12 mouse cellular contexts compared by ENCODE assay signal in the genomic region with DNA sequence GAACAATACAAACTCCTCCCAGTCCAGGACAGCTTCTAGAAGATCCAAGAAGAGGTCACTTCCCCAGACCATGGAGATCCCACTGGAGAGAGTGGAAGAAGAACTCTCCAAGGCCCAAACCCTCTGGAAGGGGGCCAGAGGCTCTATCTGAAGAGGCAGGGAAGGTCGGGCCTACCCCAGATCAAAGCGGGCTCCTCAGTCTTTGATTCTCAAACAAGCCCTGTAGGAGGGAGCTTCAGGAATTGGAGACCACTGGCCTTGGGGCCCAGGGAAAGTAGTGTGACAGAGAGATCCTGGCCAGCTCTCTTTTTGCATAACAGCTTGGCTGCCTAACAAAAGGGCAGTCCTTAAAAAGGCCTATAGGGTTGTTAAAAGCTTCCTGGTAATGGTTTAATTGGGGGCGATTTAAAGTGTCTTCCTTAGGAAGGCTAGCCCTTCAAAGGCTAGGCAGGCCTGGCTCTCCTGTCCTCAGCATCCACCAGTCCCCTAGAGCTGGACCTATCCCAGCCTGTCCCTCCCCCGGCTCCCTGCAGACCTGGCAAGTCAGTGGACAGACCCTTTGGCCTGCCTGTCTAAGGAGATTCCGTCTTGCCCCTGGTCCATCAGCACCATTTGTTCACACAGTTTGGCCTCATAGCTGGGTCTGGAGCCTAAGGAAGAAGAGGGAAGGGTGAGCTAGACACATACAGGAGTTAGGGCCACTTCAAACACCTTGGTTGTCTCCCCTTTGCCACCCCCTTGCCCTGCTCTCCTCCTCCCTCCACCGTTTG. TPM values are rescaled to one million over a fixed set of nuclear protein-coding genes. Genes with fewer than 3 reads are reported as not detected.
A peak's percentile ranks its signal among the peaks of the same experiment; 100 is the strongest.
DNase-seq lines count a peak whose midpoint lies in the region; ATAC-seq and TF ChIP-seq lines count a peak whose summit lies in the region.
"Had no signal": no experiment of that assay in that cellular context is flagged by ENCODE, and none has a peak within 500 bp of the region (broad histone marks: within the 10 kb centered on the region; RNA-seq: fewer than 3 reads in every experiment).

No protein-coding gene starts in this region.

- H3K4me1 ChIP-seq in lung, embryonic 14.5 days (ENCODE audit: insufficient read depth): peaks cover 21% of the 10 kb centered on the region
- peaks cover 99% of the 10 kb centered on the region for H3K4me1 ChIP-seq in liver, embryonic 12.5 days

- WGBS in lung, embryonic 14.5 days: 39% methylated on average over 6 of the region's 6 CpGs
- 49% methylated on average over 6 of the region's 6 CpGs for WGBS in liver, embryonic 12.5 days (ENCODE audit: insufficient replicate concordance)

- TF ChIP-seq CTCF in lung, embryonic 14.5 days (IDR thresholded peaks at IDR 0.05; ENCODE audit: low read depth): no peak

- H3K36me3 ChIP-seq in lung, embryonic 14.5 days (ENCODE audit: insufficient read depth): no peaks in the 10 kb centered on the region
- H3K36me3 ChIP-seq in liver, embryonic 12.5 days: no peaks in the 10 kb centered on the region

- no peak overlapping the region for H3K9ac ChIP-seq in lung, embryonic 14.5 days
- peak overlapping the region; percentile 69 for H3K9ac ChIP-seq in liver, embryonic 12.5 days

- peak; percentile 58 for DNase-seq in adrenal gland, adult 2 months
- DNase-seq in adrenal gland, adult 8-10 months: no peak
- DNase-seq in lung, embryonic 14.5 days: no peak
- no peak for DNase-seq in lung, postnatal 25 days (ENCODE audit: low spot score)
- DNase-seq in adrenal gland, postnatal 10 days: peak; percentile 57
- DNase-seq in layer of hippocampus, adult 11-12 months (ENCODE audit: low spot score): no peak
- DNase-seq: kidney, adult 18-20 months; lung, postnatal 14 days; right cerebral cortex, postnatal 25 days had no signal

- H3K27ac ChIP-seq in lung, embryonic 14.5 days (ENCODE audit: low read depth): peak overlapping the region; percentile 40; the same call in 1 of the 2 replicates
- H3K27ac ChIP-seq in liver, embryonic 12.5 days: peak overlapping the region; percentile 93

- no peak for ATAC-seq in lung, embryonic 14.5 days (ENCODE audit: insufficient read depth)
- no peak for ATAC-seq in liver, embryonic 12.5 days
- no peak for ATAC-seq in inflammation-experienced regulatory T-cells, adult 6 months
- ATAC-seq: forebrain, embryonic 16.5 days had no signal

- H3K9me3 ChIP-seq in lung, embryonic 14.5 days (ENCODE audit: low read depth, low read length): no peaks in the 10 kb centered on the region
- no peaks in the 10 kb centered on the region for H3K9me3 ChIP-seq in liver, embryonic 12.5 days (replicated peaks)

- H3K4me3 ChIP-seq in lung, embryonic 14.5 days (ENCODE audit: low read depth, low read length): no peak overlapping the region
- H3K4me3 ChIP-seq in liver, embryonic 12.5 days: no peak overlapping the region

- H3K27me3 ChIP-seq in lung, embryonic 14.5 days (ENCODE audit: insufficient read depth, low read length): no peaks in the 10 kb centered on the region
- no peaks in the 10 kb centered on the region for H3K27me3 ChIP-seq in liver, embryonic 12.5 days (replicated peaks)

- H3K4me2 ChIP-seq in lung, embryonic 14.5 days: no peak overlapping the region
- H3K4me2 ChIP-seq in liver, embryonic 12.5 days: peak overlapping the region; percentile 56

RNA-seq across cellular contexts. Expression of a gene that starts 35.4 kb away (rescaled TPM):
- 10 to 100 TPM; 53.6 to 87.6 TPM for total RNA-seq in adrenal gland, adult 2 months (2021)
- 159 and 170 TPM in 2 replicates for polyA plus RNA-seq in adrenal gland, adult 2 months (2012; rRNA removed)
- 10 to 100 TPM; 52.8 to 74.4 (median 54.2) TPM for total RNA-seq in adrenal gland, adult 8-10 months (2022)
- polyA plus RNA-seq in lung, embryonic 14.5 days (2014; fragmentation: Nextera tagmentation; extraction: Ambion mirVana): 20.8 and 21.9 TPM in 2 replicates
- total RNA-seq in adrenal gland, postnatal 10 days (2021): 100 to 1,000 TPM in 1 of 2 experiments, 10 to 100 TPM in 1; 67.0 to 122 TPM
- polyA plus RNA-seq in liver, embryonic 12.5 days (2016; fragmentation: Nextera tagmentation; extraction: Ambion mirVana): 19.5 and 20.0 TPM in 2 replicates
- 10 to 100 TPM; 30.4 to 54.7 (median 42.3) TPM for polyA plus RNA-seq in inflammation-experienced regulatory T-cells, adult 6 months (2017; shearing (Covaris generic))

Comparison
In these comparisons a context has a peak if more than half of its experiments do, and no peak if none do; other contexts are left out.
1. DNase-seq: peak in adrenal gland, adult 2 months (single experiment) and adrenal gland, postnatal 10 days (single experiment); none in adrenal gland, adult 8-10 months (single experiment), lung, embryonic 14.5 days (single experiment), lung, postnatal 25 days (single experiment) and layer of hippocampus, adult 11-12 months (single experiment).